Mouse (Mus musculus) layer of hippocampus, adult 2 months (tissue): ENCODE data around the gene Med13l. TPM values are rescaled to one million over a fixed set of nuclear protein-coding genes. Genes with fewer than 3 reads are reported as not detected.

Source experiments
- DNase-seq, 2 experiments: peaks; one replicate each; pipeline ENCODE4 v3.0.0; 2022; ENCODE audit warnings: low spot score in 2 of 2
- H3K27ac ChIP-seq: fragments of 200-600 bp; 2 replicates; pipeline ENCODE4 v1.8.1; 2022
- H3K4me3 ChIP-seq: fragments of 200-600 bp; 2 replicates; pipeline ENCODE4 v1.8.1; 2022; ENCODE audit warnings: mild to moderate bottlenecking
- CTCF ChIP-seq: fragments of 200-600 bp; conservative IDR thresholded peaks from 2 replicates; pipeline ENCODE4 v1.8.1; 2022; ENCODE audit warnings: antibody characterized with exemption, mild to moderate bottlenecking, moderate library complexity
- total RNA-seq, 2 experiments: library from RNA; stranded (reverse); gene quantifications; 2 replicates each; pipeline ENCODE4 v1.2.3; 2021

Gene Med13l
- total RNA-seq, 2 experiments from 2014 or later, result 121 to 128 TPM

GRCm38 (mm10) chr5:118632346-118632745 lies 71.9 kb downstream of the Med13l start:
- Histone ChIP-seq H3K27ac (no peak overlapping the region), H3K4me3 (no peak overlapping the region)
- DNase-seq, result no peak
- no peak for TF ChIP-seq CTCF

- Histone ChIP-seq H3K27ac (no peak overlapping the region), H3K4me3 (no peak overlapping the region)
- no peak for TF ChIP-seq CTCF
- no peak for DNase-seq
Measured at GRCm38 (mm10) chr5:118633106-118633505, 72.6 kb downstream of the Med13l start.

- peak overlapping the region; percentile 33; the same call in 1 of the 2 replicates for H3K27ac ChIP-seq
- no peak overlapping the region for H3K4me3 ChIP-seq
- TF ChIP-seq CTCF, result no peak
- no peak for DNase-seq
Measured at GRCm38 (mm10) chr5:118635476-118636187, 75.2 kb downstream of the Med13l start.

- Histone ChIP-seq H3K27ac (no peak overlapping the region), H3K4me3 (no peak overlapping the region)
- TF ChIP-seq CTCF, result no peak
- DNase-seq, result no peak
Measured at GRCm38 (mm10) chr5:118636399-118637369, 76.2 kb downstream of the Med13l start.

- DNase-seq, result no peak
- Histone ChIP-seq H3K4me3 (no peak overlapping the region), H3K27ac (no peak overlapping the region)
- TF ChIP-seq CTCF, result no peak
Measured at GRCm38 (mm10) chr5:118637931-118638330, 77.5 kb downstream of the Med13l start.

- Histone ChIP-seq H3K4me3 (no peak overlapping the region), H3K27ac (no peak overlapping the region)
- TF ChIP-seq CTCF, result no peak
- no peak for DNase-seq
Measured at GRCm38 (mm10) chr5:118638534-118639109, 78.1 kb downstream of the Med13l start.

- no peak overlapping the region for H3K27ac ChIP-seq
- no peak overlapping the region for H3K4me3 ChIP-seq
- TF ChIP-seq CTCF, result no peak
- no peak for DNase-seq
Measured at GRCm38 (mm10) chr5:118639117-118639707, 78.7 kb downstream of the Med13l start.

- no peak for TF ChIP-seq CTCF
- DNase-seq, result no peak
- Histone ChIP-seq H3K4me3 (no peak overlapping the region), H3K27ac (no peak overlapping the region)
Measured at GRCm38 (mm10) chr5:118644041-118644440, 83.6 kb downstream of the Med13l start.

- Histone ChIP-seq H3K4me3 (no peak overlapping the region), H3K27ac (no peak overlapping the region)
- no peak for DNase-seq
- TF ChIP-seq CTCF, result no peak
Measured at GRCm38 (mm10) chr5:118644511-118644910, 84.0 kb downstream of the Med13l start.

- no peak overlapping the region for H3K4me3 ChIP-seq
- TF ChIP-seq CTCF, result no peak
- H3K27ac ChIP-seq, result no peak overlapping the region
- no peak for DNase-seq
Measured at GRCm38 (mm10) chr5:118645196-118645805, 84.8 kb downstream of the Med13l start.

- TF ChIP-seq CTCF, result no peak
- H3K4me3 ChIP-seq, result no peak overlapping the region
- no peak overlapping the region for H3K27ac ChIP-seq
- DNase-seq, result no peak
Measured at GRCm38 (mm10) chr5:118646897-118647296, 86.4 kb downstream of the Med13l start.

GRCm38 (mm10) chr5:118647384-118647783 lies 86.9 kb downstream of the Med13l start:
- TF ChIP-seq CTCF, result no peak
- no peak overlapping the region for H3K27ac ChIP-seq
- no peak for DNase-seq
- no peak overlapping the region for H3K4me3 ChIP-seq
